Mouse (Mus musculus) MEL (cell line): Measurements from ENCODE around the gene Naa15. TPM values are rescaled to one million over a fixed set of nuclear protein-coding genes. Genes with fewer than 3 reads are reported as not detected.
A peak's percentile ranks its signal among the peaks of the same experiment; 100 is the strongest.

Experiments
- DNase-seq: peaks from one replicate; pipeline ENCODE4 v3.0.0; 2011; ENCODE audit warnings: low read depth, low spot score
- H3K27ac ChIP-seq: 2 replicates; pipeline ENCODE4 v1.5.1; 2012; ENCODE audit warnings: low read depth, mild to moderate bottlenecking, control low read depth, low read length, moderate library complexity; ENCODE audit not compliant: control insufficient read depth
- H3K27me3 ChIP-seq, 2 experiments: fragments of 150-350 bp in 1 of 2; sonication (generic) in 1 of 2; 2 replicates each; pipeline ENCODE4 v1.6.1; 2012; ENCODE audit warnings: low read length in 2 of 2, mild to moderate bottlenecking in 2 of 2, improper control_type of control experiment in 1 of 2, moderate library complexity in 1 of 2; ENCODE audit not compliant: insufficient read depth in 2 of 2, control insufficient read depth in 1 of 2
- H3K36me3 ChIP-seq, 2 experiments: 2 replicates each; pipeline ENCODE4 v1.6.1; 2012 to 2014; ENCODE audit warnings: low read length in 2 of 2, improper control_type of control experiment in 1 of 2, inconsistent platforms in 1 of 2, mild to moderate bottlenecking in 1 of 2; ENCODE audit not compliant: insufficient read depth in 2 of 2, control insufficient read depth in 1 of 2
- H3K4me1 ChIP-seq, 2 experiments: fragments of 150-350 bp in 1 of 2; sonication (generic) in 1 of 2; 2 replicates each; pipeline ENCODE4 v1.6.1; 2012; ENCODE audit warnings: low read length in 2 of 2, improper control_type of control experiment in 1 of 2, mild to moderate bottlenecking in 1 of 2; ENCODE audit not compliant: insufficient read depth in 2 of 2, control insufficient read depth in 1 of 2
- H3K4me3 ChIP-seq, 2 experiments: fragments of 150-350 bp in 1 of 2; sonication (generic) in 1 of 2; 2 replicates each; pipeline ENCODE4 v1.5.1; 2012; ENCODE audit warnings: low read depth in 2 of 2, low read length in 2 of 2, mild to moderate bottlenecking in 2 of 2, moderate library complexity in 2 of 2, control low read depth in 1 of 2, improper control_type of control experiment in 1 of 2; ENCODE audit not compliant: control insufficient read depth in 1 of 2, insufficient read depth in 1 of 2
- H3K79me2 ChIP-seq: 2 replicates; pipeline ENCODE4 v1.6.1; 2012; ENCODE audit warnings: mild to moderate bottlenecking, low read length, moderate library complexity; ENCODE audit not compliant: control insufficient read depth, poor library complexity, insufficient read depth
- H3K9ac ChIP-seq: 2 replicates; pipeline ENCODE4 v1.6.1; 2012; ENCODE audit warnings: low read depth, mild to moderate bottlenecking, control low read depth, low read length, moderate library complexity; ENCODE audit not compliant: control insufficient read depth, poor library complexity, severe bottlenecking
- H3K9me3 ChIP-seq: fragments of 150-350 bp; sonication (generic); replicated peaks from 2 replicates; pipeline ENCODE4 v1.6.1; 2012; ENCODE audit warnings: mild to moderate bottlenecking, low read length, improper control_type of control experiment, moderate library complexity; ENCODE audit not compliant: insufficient read depth
- BHLHE40 ChIP-seq: IDR thresholded peaks from 2 replicates; pipeline ENCODE4 v1.6.1; 2012; ENCODE audit warnings: low read depth, mild to moderate bottlenecking, inconsistent platforms, low read length, improper control_type of control experiment, borderline replicate concordance
- CHD1 ChIP-seq: IDR thresholded peaks from 2 replicates; pipeline ENCODE4 v1.6.1; 2012; ENCODE audit warnings: low read depth, mild to moderate bottlenecking, inconsistent platforms, low read length, improper control_type of control experiment
- CHD2 ChIP-seq: IDR thresholded peaks from 2 replicates; pipeline ENCODE4 v1.6.1; 2011; ENCODE audit warnings: low read length, improper control_type of control experiment
- ELF1 ChIP-seq: IDR thresholded peaks from 2 replicates; pipeline ENCODE4 v1.6.1; 2014; ENCODE audit warnings: low read depth, mild to moderate bottlenecking, inconsistent platforms, low read length, improper control_type of control experiment, moderate library complexity
- EP300 ChIP-seq, 2 experiments: IDR thresholded peaks; 2 replicates each; pipeline ENCODE4 v1.6.1; 2011; ENCODE audit warnings: improper control_type of control experiment in 2 of 2, low read length in 2 of 2, low read depth in 1 of 2, mild to moderate bottlenecking in 1 of 2
- GATA1 ChIP-seq: IDR thresholded peaks from 2 replicates; pipeline ENCODE4 v1.6.1; 2011; ENCODE audit warnings: low read depth, low read length, improper control_type of control experiment
- HCFC1 ChIP-seq: IDR thresholded peaks from 2 replicates; pipeline ENCODE4 v1.6.1; 2012; ENCODE audit warnings: low read depth, mild to moderate bottlenecking, inconsistent platforms, low read length, improper control_type of control experiment, moderate library complexity
- JUND ChIP-seq: IDR thresholded peaks from 2 replicates; pipeline ENCODE4 v1.6.1; 2011; ENCODE audit warnings: low read depth, mild to moderate bottlenecking, improper control_type of control experiment, low read length
- KAT2A ChIP-seq: conservative IDR thresholded peaks from 2 replicates; pipeline ENCODE4 v1.6.1; 2012; ENCODE audit warnings: low read depth, low read length, improper control_type of control experiment, inconsistent platforms
- MAX ChIP-seq: IDR thresholded peaks from 2 replicates; pipeline ENCODE4 v1.6.1; 2011; ENCODE audit warnings: low read length, improper control_type of control experiment
- MAZ ChIP-seq: IDR thresholded peaks from 2 replicates; pipeline ENCODE4 v1.6.1; 2012; ENCODE audit warnings: low read depth, mild to moderate bottlenecking, inconsistent platforms, low read length, improper control_type of control experiment
- MYB ChIP-seq: IDR thresholded peaks from 2 replicates; pipeline ENCODE4 v1.6.1; 2011; ENCODE audit warnings: mild to moderate bottlenecking, low read depth, low read length, improper control_type of control experiment
- MYC ChIP-seq: IDR thresholded peaks from 2 replicates; pipeline ENCODE4 v1.6.1; 2011; ENCODE audit warnings: low read depth, mild to moderate bottlenecking, low read length, improper control_type of control experiment, moderate library complexity
- NELFE ChIP-seq: IDR thresholded peaks from 2 replicates; pipeline ENCODE4 v1.6.1; 2011; ENCODE audit warnings: low read depth, low read length, improper control_type of control experiment
- POLR2A ChIP-seq, 2 experiments: IDR thresholded peaks; 2 replicates each; pipeline ENCODE4 v1.6.1; 2011 to 2012; ENCODE audit warnings: low read length in 2 of 2, mild to moderate bottlenecking in 2 of 2, control low read depth in 1 of 2, improper control_type of control experiment in 1 of 2, low read depth in 1 of 2, moderate library complexity in 1 of 2; ENCODE audit not compliant: control insufficient read depth in 1 of 2, insufficient read depth in 1 of 2, poor library complexity in 1 of 2
- POLR2AphosphoS5 ChIP-seq: IDR thresholded peaks from 2 replicates; pipeline ENCODE4 v1.6.1; 2012; ENCODE audit warnings: low read depth, borderline replicate concordance, mild to moderate bottlenecking, inconsistent platforms, low read length, moderate library complexity, mixed read lengths
- RAD21 ChIP-seq: IDR thresholded peaks from 2 replicates; pipeline ENCODE4 v1.6.1; 2011; ENCODE audit warnings: mild to moderate bottlenecking, low read depth, low read length, improper control_type of control experiment
- SMC3 ChIP-seq: IDR thresholded peaks from 2 replicates; pipeline ENCODE4 v1.6.1; 2011; ENCODE audit warnings: low read depth, low read length, improper control_type of control experiment
- TAL1 ChIP-seq: IDR thresholded peaks from 2 replicates; pipeline ENCODE4 v1.6.1; 2012; ENCODE audit warnings: mild to moderate bottlenecking, inconsistent platforms, low read length, moderate library complexity, mixed read lengths
- TBP ChIP-seq: IDR thresholded peaks from 2 replicates; pipeline ENCODE4 v1.8.0; 2011; ENCODE audit warnings: low read depth, low read length, improper control_type of control experiment
- TCF12 ChIP-seq: IDR thresholded peaks from 2 replicates; pipeline ENCODE4 v1.6.1; 2014; ENCODE audit warnings: low read depth, mild to moderate bottlenecking, inconsistent platforms, low read length, improper control_type of control experiment, moderate library complexity
- UBTF ChIP-seq: IDR thresholded peaks from 2 replicates; pipeline ENCODE4 v1.6.1; 2012; ENCODE audit warnings: low read depth, mild to moderate bottlenecking, inconsistent platforms, low read length, improper control_type of control experiment, moderate library complexity, borderline replicate concordance; ENCODE audit not compliant: insufficient read depth
- USF2 ChIP-seq, 2 experiments: IDR thresholded peaks; 2 replicates each; pipeline ENCODE4 v1.6.1; 2011 to 2012; ENCODE audit warnings: improper control_type of control experiment in 2 of 2, low read length in 2 of 2, borderline replicate concordance in 1 of 2, inconsistent platforms in 1 of 2, low read depth in 1 of 2, mild to moderate bottlenecking in 1 of 2; ENCODE audit not compliant: insufficient read depth in 1 of 2
- ZC3H11A ChIP-seq: IDR thresholded peaks from 2 replicates; pipeline ENCODE4 v1.6.1; 2012; ENCODE audit warnings: low read depth, mild to moderate bottlenecking, inconsistent platforms, low read length, improper control_type of control experiment
- ZMIZ1 ChIP-seq: IDR thresholded peaks from 2 replicates; pipeline ENCODE4 v1.6.1; 2012; ENCODE audit warnings: low read depth, mild to moderate bottlenecking, inconsistent platforms, low read length, improper control_type of control experiment, moderate library complexity
- ZNF384 ChIP-seq: IDR thresholded peaks from 2 replicates; pipeline ENCODE4 v1.6.1; 2012; ENCODE audit warnings: low read depth, mild to moderate bottlenecking, inconsistent platforms, low read length, improper control_type of control experiment
- polyA plus RNA-seq, 2 experiments: library from polyadenylated mRNA; stranded (reverse) in 1 of 2; unstranded in 1 of 2; fragments of >175 nt in 1 of 2; fragments of >200 nt in 1 of 2; gene quantifications; 2 replicates each; pipeline versions ENCODE4 v1.2.1 to v1.2.4; 2012; ENCODE audit warnings: low replicate concordance in 2 of 2, low read depth in 1 of 2; ENCODE audit not compliant: insufficient read length in 2 of 2, insufficient read depth in 1 of 2, missing spikeins in 1 of 2
- total RNA-seq: library from RNA; depleted of rRNA; stranded (reverse); fragments of 300-350 nt; gene quantifications from 2 replicates; pipeline ENCODE4 v1.2.3, GENCODE M21; 2012

Naa15 gene
- total and polyA plus RNA-seq, 3 experiments, result 36.6 to 558 (median 61.6) TPM

DNA sequence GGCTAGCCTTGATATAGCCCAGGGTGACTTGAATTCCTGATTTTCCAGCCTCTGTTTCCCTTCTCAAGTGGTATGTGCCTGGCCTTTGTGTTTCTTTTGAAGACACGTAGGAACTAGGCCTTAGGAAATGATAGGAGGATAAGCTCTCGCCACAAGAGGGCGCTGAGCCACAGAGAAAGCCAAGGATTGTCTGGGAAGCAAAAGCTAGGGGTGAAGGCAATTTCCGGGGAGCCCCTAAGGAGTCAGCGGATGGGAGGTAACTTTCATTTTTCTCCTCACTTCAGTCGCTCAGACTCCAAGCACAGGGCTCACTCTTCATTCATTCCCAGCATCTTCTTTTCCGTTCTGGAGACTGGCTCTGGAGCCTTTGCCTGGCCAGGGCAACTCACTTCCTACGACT lies 96.0 kb downstream of the Naa15 start (continued):
- TF ChIP-seq UBTF, result no peak
- TF ChIP-seq POLR2A (IDR thresholded peaks at IDR 0.05; ENCODE audit: control insufficient read depth in 1 of 2, insufficient read depth in 1 of 2, low read depth in 1 of 2, low read length in 2 of 2, poor library complexity in 1 of 2), result peak; percentile 36 to 60; a peak in 2 of 4 replicates
- TF ChIP-seq TAL1, result no peak
- no peak for TF ChIP-seq NELFE
- no peak for TF ChIP-seq MYB
- no peak for TF ChIP-seq TCF12
- TF ChIP-seq JUND, result no peak
- peak; percentile 73 for TF ChIP-seq ELF1
- TF ChIP-seq RAD21, result peak; percentile 99
- no peak for TF ChIP-seq CHD1
- no peak for TF ChIP-seq POLR2AphosphoS5
- no peak for TF ChIP-seq ZMIZ1
- peak; percentile 41; the same call in 1 of the 2 replicates for TF ChIP-seq MAZ
- no peak for TF ChIP-seq BHLHE40
- TF ChIP-seq EP300 (IDR thresholded peaks at IDR 0.05; ENCODE audit: low read depth in 1 of 2, low read length in 2 of 2), result no peak
- peak; percentile 95 for TF ChIP-seq SMC3
- TF ChIP-seq ZNF384, result no peak
- no peak for TF ChIP-seq USF2 (IDR thresholded peaks at IDR 0.05; ENCODE audit: borderline replicate concordance in 1 of 2, insufficient read depth in 1 of 2, low read depth in 1 of 2, low read length in 2 of 2)
- no peak for TF ChIP-seq MYC
- TF ChIP-seq CHD2, result no peak
- peak; percentile 90 for TF ChIP-seq ZC3H11A
- 0 out of 2 replicates have a peak, but pooled peaks have one; percentile 47 for TF ChIP-seq MAX
- TF ChIP-seq TBP, result peak; percentile 74
- TF ChIP-seq KAT2A, result no peak
- TF ChIP-seq GATA1, result no peak

DNA sequence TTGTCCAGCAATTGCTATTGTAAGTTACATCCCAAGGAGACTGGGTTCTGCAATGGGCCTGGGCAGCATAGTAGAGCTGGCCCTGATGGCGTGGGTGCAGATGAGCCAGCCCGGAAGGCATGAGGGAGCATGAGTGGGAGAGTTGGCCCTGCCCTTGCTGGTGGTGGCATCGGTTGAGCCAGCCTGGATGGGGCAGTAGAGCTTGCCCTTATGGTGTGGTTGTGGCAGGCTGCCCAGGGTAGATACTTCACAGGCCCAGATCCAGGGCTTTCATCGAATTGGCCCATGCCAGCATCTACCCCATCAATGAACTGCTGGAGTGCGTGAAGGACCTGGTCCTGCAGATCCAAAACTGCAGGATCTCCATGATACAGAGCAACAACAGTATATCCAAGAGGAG lies 97.0 kb downstream of the Naa15 start:
- Histone ChIP-seq H3K4me1 (no peaks in the 10 kb centered on the region), H3K27ac (no peak overlapping the region), H3K4me3 (no peak overlapping the region), H3K36me3 (peaks cover 0 to 1% of the 10 kb centered on the region in 2 experiments; a peak in 2 of 4 replicates), H3K27me3 (no peaks in the 10 kb centered on the region)
- no peak for DNase-seq
- no peak for TF ChIP-seq GATA1
- no peak for TF ChIP-seq TAL1
- no peak for TF ChIP-seq HCFC1
- TF ChIP-seq ZNF384, result no peak
- TF ChIP-seq RAD21, result no peak
- no peak for TF ChIP-seq ZC3H11A
- TF ChIP-seq, all 39 proteins: peak for 0
- Histone ChIP-seq H3K9ac (no peak overlapping the region), H3K9me3 (no peaks in the 10 kb centered on the region), H3K79me2 (no peaks in the 10 kb centered on the region; the same call in 1 of the 2 replicates)
